Mouse (Mus musculus) liver, embryonic 15.5 days (tissue): Measurements from ENCODE around the gene Hoxb1. TPM values are rescaled to one million over a fixed set of nuclear protein-coding genes. Genes with fewer than 3 reads are reported as not detected.

ENCODE experiments used
- ATAC-seq: fragments of 200-750 bp; cut with Nextera tagmentation; 2 replicates; pipeline ENCODE4 v1.8.0; 2017; ENCODE audit warnings: moderate number of reproducible peaks, mild to moderate bottlenecking, moderate library complexity; ENCODE audit not compliant: insufficient read depth
- H3K27ac ChIP-seq: fragments of 300-500 bp; sonication (generic); replicated peaks from 2 replicates; pipeline ENCODE4 v1.5.1; 2015; ENCODE audit warnings: mild to moderate bottlenecking, inconsistent platforms
- H3K27me3 ChIP-seq: fragments of 300-500 bp; sonication (generic); 2 replicates; pipeline ENCODE4 v1.6.1; 2015; ENCODE audit warnings: mild to moderate bottlenecking, inconsistent platforms
- H3K36me3 ChIP-seq: fragments of 300-500 bp; sonication (generic); replicated peaks from 2 replicates; pipeline ENCODE4 v1.6.1; 2015; ENCODE audit warnings: moderate library complexity, mild to moderate bottlenecking, inconsistent platforms
- H3K4me1 ChIP-seq: fragments of 300-500 bp; sonication (generic); replicated peaks from 2 replicates; pipeline ENCODE4 v1.6.1; 2015; ENCODE audit warnings: inconsistent platforms
- H3K4me2 ChIP-seq: fragments of 300-500 bp; sonication (generic); 2 replicates; pipeline ENCODE4 v1.6.1; 2015; ENCODE audit warnings: moderate library complexity, mild to moderate bottlenecking, inconsistent platforms
- H3K4me3 ChIP-seq: fragments of 300-500 bp; sonication (generic); replicated peaks from 2 replicates; pipeline ENCODE4 v1.5.1; 2015; ENCODE audit warnings: mild to moderate bottlenecking, inconsistent platforms
- H3K9ac ChIP-seq: fragments of 300-500 bp; sonication (generic); 2 replicates; pipeline ENCODE4 v1.6.1; 2015; ENCODE audit warnings: moderate library complexity, mild to moderate bottlenecking, inconsistent platforms
- H3K9me3 ChIP-seq: fragments of 300-500 bp; sonication (generic); replicated peaks from 2 replicates; pipeline ENCODE4 v1.6.1; 2016; ENCODE audit warnings: inconsistent platforms
- WGBS: fragments of 180-500 bp; shearing (Covaris S2); methylation state at CpG from one replicate; pipeline ENCODE4 v1.1.7; 2015; ENCODE audit warnings: mixed read lengths; ENCODE audit not compliant: insufficient replicate concordance; 5-methylcytosine and 5-hydroxymethylcytosine counted together
- polyA plus RNA-seq: library from polyadenylated mRNA; unstranded; fragments of >200 nt; fragmentation: Nextera tagmentation; extraction: Ambion mirVana; gene quantifications from 2 replicates; pipeline ENCODE4 v1.2.1, GENCODE M21; 2015

Gene Hoxb1
- polyA plus RNA-seq, 1 experiment from 2014 or later = not detected

DNA sequence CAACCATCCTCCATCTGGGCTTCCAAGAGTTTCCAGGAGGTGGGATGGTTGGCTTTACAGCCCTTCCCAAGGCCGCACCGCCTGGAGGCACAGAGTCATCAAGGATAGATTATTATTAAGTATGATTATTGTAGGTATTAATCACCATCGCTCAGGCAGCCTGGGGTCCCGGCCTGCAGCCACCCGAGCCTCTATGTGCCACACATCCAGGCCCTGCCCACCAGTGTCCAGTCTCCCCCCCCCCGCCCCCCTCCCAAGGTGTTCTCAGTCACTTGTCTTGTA is 20.7 kb upstream of the Hoxb1 start:
- no peak overlapping the region for H3K4me3 ChIP-seq
- no peaks in the 10 kb centered on the region for H3K36me3 ChIP-seq
- H3K4me1 ChIP-seq = 0 out of 2 replicates have a peak, but pooled peaks cover 5% of the 10 kb centered on the region
- H3K9me3 ChIP-seq = no peaks in the 10 kb centered on the region
- ATAC-seq = no peak
- WGBS = 60% methylated on average over 6 of the region's 6 CpGs
- no peak overlapping the region for H3K4me2 ChIP-seq
- H3K27ac ChIP-seq = no peak overlapping the region
- peaks cover 97% of the 10 kb centered on the region for H3K27me3 ChIP-seq
- H3K9ac ChIP-seq = no peak overlapping the region

DNA sequence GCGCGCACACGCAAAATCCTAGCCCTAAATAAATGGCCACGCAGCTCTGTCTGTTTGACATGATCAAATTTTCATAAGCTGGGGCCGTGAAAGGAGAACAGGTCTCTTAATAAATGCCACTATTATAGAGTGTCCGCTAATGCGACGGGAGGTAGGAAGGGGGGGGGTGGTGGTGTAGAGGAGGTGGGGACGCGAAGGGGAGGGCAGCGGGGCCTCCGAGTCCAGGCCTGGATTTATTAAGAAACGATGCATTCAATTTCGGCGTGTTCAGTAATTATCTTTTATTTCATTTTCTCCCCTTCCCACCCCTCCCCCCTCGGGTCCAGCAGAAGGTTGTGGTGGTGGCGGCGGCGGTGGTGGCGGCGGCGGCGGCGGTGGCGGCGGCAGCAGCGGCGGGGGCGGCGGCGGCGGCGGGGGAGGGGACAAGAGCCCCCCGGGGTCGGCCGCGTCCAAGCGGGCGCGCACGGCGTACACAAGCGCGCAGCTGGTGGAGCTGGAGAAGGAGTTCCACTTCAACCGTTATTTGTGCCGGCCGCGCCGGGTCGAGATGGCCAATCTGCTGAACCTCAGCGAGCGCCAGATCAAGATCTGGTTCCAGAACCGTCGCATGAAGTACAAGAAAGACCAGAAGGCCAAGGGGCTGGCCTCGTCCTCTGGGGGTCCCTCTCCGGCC is 20.2 kb upstream of the Hoxb1 start:
- Histone ChIP-seq H3K27me3 (peaks cover 97% of the 10 kb centered on the region), H3K4me2 (peak overlapping the region; percentile 41), H3K4me1 (0 out of 2 replicates have a peak, but pooled peaks cover 5% of the 10 kb centered on the region), H3K9ac (no peak overlapping the region), H3K27ac (no peak overlapping the region), H3K9me3 (no peaks in the 10 kb centered on the region), H3K4me3 (peak overlapping the region; percentile 14; the same call in 1 of the 2 replicates), H3K36me3 (no peaks in the 10 kb centered on the region)
- WGBS = 8% methylated on average over 48 of the region's 56 CpGs
- no peak for ATAC-seq

DNA sequence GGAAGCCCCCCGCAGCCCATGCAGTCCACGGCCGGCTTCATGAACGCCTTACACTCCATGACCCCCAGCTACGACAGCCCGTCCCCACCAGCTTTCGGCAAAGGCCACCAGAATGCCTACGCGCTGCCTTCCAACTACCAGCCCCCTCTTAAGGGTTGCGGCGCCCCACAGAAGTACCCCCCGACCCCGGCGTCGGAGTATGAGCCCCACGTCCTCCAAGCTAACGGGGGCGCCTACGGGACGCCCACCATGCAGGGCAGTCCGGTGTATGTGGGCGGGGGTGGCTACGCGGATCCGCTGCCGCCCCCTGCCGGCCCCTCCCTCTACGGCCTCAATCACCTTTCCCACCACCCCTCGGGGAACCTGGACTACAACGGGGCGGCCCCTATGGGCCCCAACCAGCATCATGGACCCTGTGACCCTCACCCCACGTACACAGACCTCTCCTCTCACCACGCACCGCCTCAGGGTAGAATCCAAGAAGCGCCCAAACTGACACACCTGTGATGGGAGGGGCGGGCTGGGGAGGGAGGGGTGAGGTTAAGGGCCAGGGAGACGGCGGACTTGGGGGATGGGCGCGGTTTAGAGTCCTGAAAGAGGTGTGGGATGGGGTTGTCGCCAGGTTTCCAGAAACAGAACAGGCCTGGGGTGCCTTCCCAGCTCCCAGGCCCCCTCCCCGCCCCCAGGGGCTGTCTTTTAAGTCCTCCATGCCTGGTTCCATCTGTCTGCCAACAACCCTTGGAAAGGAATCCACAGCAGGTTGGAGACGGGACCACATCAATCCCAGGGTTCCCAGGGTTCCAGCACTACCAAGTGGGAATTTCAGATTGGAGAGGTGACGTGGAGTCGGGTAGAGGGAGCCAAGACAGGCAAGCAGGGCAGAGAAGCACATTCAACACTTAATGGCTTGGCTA is 19.4 kb upstream of the Hoxb1 start:
- H3K4me1 ChIP-seq = 0 out of 2 replicates have a peak, but pooled peaks cover 5% of the 10 kb centered on the region
- no peaks in the 10 kb centered on the region for H3K36me3 ChIP-seq
- no peak overlapping the region for H3K27ac ChIP-seq
- no peak overlapping the region for H3K9ac ChIP-seq
- no peak for ATAC-seq
- H3K4me2 ChIP-seq = peak overlapping the region; percentile 41; the same call in 1 of the 2 replicates
- no peaks in the 10 kb centered on the region for H3K9me3 ChIP-seq
- no peak overlapping the region for H3K4me3 ChIP-seq
- WGBS = 15% methylated on average over 45 of the region's 45 CpGs
- peaks cover 97% of the 10 kb centered on the region for H3K27me3 ChIP-seq

DNA sequence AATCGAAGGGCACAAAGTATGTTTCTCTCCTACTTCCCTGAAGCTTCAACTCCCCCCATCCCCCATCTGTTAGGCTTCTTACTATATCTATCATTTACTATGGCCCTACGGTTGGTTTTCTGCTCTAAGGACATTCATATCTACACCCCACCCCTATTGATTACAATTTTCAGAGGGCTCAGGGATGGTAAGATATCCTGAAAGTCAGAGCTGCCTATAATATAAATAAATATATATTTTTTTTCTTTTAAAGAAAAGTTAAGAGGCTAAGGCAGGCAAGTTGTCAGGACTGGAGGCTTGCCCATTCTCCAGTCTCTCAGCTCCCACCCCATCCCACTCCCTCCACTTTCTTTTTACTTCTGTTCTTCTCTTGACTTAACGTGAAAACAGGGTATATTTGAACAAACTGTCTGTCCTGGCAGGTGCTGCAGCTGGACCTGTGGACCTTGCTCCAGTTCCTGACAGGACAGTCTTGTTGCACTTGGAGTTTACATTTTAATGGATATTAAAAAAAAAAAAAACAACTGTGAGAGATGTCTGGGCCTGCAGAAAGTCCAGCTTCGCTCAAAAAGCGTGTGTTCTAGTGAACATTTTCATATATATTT is 18.5 kb upstream of the Hoxb1 start:
- 47% methylated on average over 5 of the region's 5 CpGs for WGBS
- no peak overlapping the region for H3K27ac ChIP-seq
- H3K9ac ChIP-seq = no peak overlapping the region
- no peaks in the 10 kb centered on the region for H3K9me3 ChIP-seq
- 0 out of 2 replicates have a peak, but pooled peaks cover 5% of the 10 kb centered on the region for H3K4me1 ChIP-seq
- ATAC-seq = no peak
- no peak overlapping the region for H3K4me2 ChIP-seq
- H3K4me3 ChIP-seq = no peak overlapping the region
- no peaks in the 10 kb centered on the region for H3K36me3 ChIP-seq
- peaks cover 97% of the 10 kb centered on the region for H3K27me3 ChIP-seq

DNA sequence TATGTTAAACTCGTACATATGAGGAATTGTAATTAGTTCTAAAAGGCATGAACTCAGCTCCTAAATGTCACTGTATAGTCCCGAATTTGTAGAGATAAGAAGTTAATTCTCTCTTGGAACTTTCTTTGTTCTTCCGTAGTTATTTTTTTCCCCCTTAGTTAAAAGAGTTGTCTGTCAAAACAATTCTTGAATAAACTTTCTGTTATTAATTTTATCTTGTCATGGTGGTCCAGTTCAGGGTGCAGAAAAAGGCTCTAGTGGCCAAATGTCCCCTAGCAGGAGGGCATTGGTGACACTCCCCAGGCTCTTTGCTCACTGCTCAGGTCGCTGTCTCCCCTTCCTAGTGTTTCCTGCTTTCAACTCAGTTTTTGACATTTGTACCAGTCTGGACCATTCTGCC is 17.8 kb upstream of the Hoxb1 start:
- Histone ChIP-seq H3K4me2 (no peak overlapping the region), H3K9me3 (no peaks in the 10 kb centered on the region), H3K4me3 (no peak overlapping the region), H3K27me3 (peaks cover 97% of the 10 kb centered on the region), H3K4me1 (0 out of 2 replicates have a peak, but pooled peaks cover 5% of the 10 kb centered on the region), H3K9ac (no peak overlapping the region), H3K36me3 (no peaks in the 10 kb centered on the region), H3K27ac (no peak overlapping the region)
- no peak for ATAC-seq
- 29% methylated on average over 4 of the region's 4 CpGs for WGBS

DNA sequence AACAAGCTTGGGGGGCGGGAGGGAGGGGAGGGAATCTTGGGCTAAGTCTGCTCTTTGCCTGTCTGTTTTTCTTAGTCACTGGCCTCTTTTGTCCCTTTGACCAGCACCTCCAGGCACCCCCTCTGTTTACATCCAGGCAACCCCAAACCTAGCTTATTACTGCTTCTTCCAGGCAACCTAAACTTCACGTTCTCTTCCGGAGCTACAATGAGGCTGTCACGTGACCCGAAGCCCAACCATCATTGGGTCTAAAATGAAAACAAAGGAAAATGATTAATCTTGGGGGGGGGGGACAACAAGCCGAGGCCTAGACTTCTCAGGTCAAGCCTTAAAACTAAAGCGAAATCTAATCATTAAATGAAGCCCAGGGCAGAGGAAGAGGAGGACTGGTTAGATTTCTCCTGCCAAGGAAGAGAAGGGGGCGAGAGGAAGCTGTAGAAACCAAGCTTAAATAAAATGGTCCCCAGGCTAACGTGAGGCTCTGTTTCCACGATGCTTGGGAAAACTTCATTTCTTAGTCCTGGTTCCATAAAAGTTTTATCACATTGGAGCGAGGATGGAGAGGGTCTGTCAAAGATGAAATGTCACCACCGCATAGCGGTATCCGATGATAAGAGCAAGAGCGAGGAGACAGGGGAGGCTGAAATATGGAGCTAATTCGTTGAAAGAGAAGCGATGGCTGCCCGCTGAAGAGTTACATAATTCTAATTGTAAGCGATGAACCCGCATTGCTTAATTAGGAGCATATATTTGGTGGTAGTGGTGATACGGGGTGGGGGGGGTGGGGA is 17.2 kb upstream of the Hoxb1 start:
- H3K4me1 ChIP-seq = 0 out of 2 replicates have a peak, but pooled peaks cover 5% of the 10 kb centered on the region
- H3K9ac ChIP-seq = no peak overlapping the region
- no peak overlapping the region for H3K4me3 ChIP-seq
- H3K27ac ChIP-seq = no peak overlapping the region
- H3K4me2 ChIP-seq = no peak overlapping the region
- H3K27me3 ChIP-seq = peaks cover 97% of the 10 kb centered on the region
- H3K9me3 ChIP-seq = no peaks in the 10 kb centered on the region
- no peaks in the 10 kb centered on the region for H3K36me3 ChIP-seq
- no peak for ATAC-seq
- WGBS = 23% methylated on average over 21 of the region's 21 CpGs

DNA sequence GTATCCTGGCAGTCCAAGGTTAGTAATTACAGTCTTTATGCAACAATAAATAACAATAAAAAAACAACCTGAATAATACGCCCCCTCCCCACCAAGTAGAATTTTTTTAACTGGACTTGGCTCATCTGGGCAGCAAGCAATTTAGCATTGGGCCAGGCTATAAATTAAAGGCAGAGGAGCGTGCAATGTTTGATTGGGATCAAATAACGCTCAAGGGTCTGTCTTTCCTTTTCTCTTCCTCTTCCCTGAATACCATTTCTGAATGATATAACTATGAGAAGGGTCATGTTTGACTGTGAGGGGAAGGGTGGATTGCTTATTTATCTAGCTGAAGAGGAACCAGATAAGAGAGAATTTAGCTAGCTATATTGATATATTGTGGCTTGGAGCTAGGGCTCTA is 16.6 kb upstream of the Hoxb1 start:
- ATAC-seq = no peak
- Histone ChIP-seq H3K27ac (no peak overlapping the region), H3K4me2 (no peak overlapping the region), H3K9me3 (no peaks in the 10 kb centered on the region), H3K36me3 (no peaks in the 10 kb centered on the region), H3K4me1 (0 out of 2 replicates have a peak, but pooled peaks cover 5% of the 10 kb centered on the region), H3K9ac (no peak overlapping the region), H3K27me3 (peaks cover 97% of the 10 kb centered on the region), H3K4me3 (no peak overlapping the region)
- WGBS = 43% methylated on average over 3 of the region's 3 CpGs

DNA sequence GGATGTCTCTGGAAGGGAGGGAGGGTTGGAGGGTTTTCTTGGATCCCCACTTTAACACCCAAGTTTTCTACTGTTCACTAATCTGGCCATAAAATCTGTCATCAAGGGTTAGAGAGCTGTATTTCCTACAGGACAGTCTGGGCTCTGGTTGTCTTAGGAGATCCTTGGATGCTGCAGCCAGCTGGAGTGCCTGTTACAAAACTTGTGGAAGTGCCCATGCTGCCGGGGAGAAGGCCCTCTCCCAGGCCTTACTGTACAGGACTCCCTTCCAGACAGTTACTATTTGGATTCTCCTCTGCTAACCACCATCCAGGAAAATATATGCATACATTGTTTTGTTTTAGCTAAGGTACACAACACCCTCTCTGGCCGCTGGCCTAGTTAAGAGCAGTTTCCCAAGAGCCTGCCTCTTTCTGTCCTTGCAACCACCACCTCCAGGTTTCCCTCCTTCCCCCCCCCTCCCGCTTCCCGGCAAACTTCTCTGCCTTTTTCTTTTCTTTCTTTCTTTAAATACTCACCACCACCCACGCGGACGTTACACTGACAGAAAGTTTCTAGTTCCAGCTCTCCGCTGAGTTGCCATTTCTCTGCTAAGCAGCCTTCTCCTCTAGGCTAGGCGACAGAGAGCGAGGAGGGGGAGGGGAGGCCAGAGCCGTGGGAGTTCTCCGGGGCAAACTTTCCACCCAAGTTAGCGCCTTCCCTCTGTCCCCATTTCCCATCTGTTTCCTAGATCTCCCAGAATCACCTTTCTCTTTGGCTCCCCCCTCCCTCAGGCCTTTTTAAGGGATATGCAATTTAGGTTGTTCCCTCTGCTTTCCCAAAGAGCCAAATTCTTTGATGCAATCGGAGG is 15.8 kb upstream of the Hoxb1 start:
- WGBS = 43% methylated on average over 14 of the region's 14 CpGs
- Histone ChIP-seq H3K4me1 (0 out of 2 replicates have a peak, but pooled peaks cover 5% of the 10 kb centered on the region), H3K27me3 (peaks cover 97% of the 10 kb centered on the region), H3K27ac (no peak overlapping the region), H3K4me2 (no peak overlapping the region), H3K9me3 (no peaks in the 10 kb centered on the region), H3K4me3 (no peak overlapping the region), H3K9ac (no peak overlapping the region), H3K36me3 (no peaks in the 10 kb centered on the region)
- ATAC-seq = no peak

DNA sequence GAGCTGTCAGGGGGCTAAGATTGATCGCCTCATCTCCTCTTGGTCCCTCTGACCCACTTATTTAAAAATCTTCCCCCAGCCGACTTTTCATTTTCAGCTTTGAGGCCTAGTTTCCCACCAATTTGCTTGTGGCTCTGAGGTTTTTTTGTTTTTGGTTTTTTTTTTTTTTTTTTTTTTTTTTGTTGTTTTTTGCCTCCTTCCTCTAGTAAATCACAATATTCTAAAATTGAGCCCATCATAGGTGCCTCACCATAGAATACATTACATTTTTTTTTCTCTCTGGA is 15.3 kb upstream of the Hoxb1 start, which contains the start of gene Hoxb2:
Gene Hoxb2 (plus strand): TSS at position 185 of the 284 bp plus-strand sequence.
- no peak within 1 kb of the TSS for H3K4me3 ChIP-seq
- no peak within 1 kb of the TSS for H3K27ac ChIP-seq
- peaks cover 97% of the 10 kb centered on the region for H3K27me3 ChIP-seq
- 27% methylated on average over 2 of the region's 2 CpGs for WGBS
- H3K9ac ChIP-seq = no peak within 1 kb of the TSS
- no peak within 1 kb of the TSS for H3K4me2 ChIP-seq
- 0 out of 2 replicates have a peak, but pooled peaks cover 5% of the 10 kb centered on the region for H3K4me1 ChIP-seq
- no peak for ATAC-seq
- H3K36me3 ChIP-seq = no peaks in the 10 kb centered on the region
- H3K9me3 ChIP-seq = no peaks in the 10 kb centered on the region

DNA sequence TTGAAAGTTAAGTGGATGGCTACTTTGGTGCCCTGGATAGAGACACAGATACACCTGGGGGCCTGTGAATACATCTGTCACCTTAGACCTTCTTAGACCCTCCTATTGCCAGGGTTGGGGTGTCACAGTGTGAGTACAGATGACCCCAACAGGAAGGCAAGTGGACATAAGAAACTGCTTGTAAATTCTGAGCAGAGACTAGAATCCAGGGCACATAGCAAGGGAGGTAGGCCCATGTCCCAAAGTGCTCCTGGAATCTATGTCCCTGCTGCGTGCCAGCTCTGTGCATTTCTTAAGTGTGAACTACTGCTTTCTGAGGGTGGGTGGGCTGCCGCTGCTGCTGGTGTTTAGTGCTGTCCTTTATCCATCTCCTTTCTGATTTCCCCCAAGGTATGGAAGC is 14.8 kb upstream of the Hoxb1 start:
- Histone ChIP-seq H3K9me3 (no peaks in the 10 kb centered on the region), H3K9ac (no peak overlapping the region), H3K36me3 (no peaks in the 10 kb centered on the region), H3K27me3 (peaks cover 95% of the 10 kb centered on the region), H3K27ac (no peak overlapping the region), H3K4me2 (no peak overlapping the region), H3K4me3 (no peak overlapping the region), H3K4me1 (0 out of 2 replicates have a peak, but pooled peaks cover 3% of the 10 kb centered on the region)
- 65% methylated on average over 2 of the region's 2 CpGs for WGBS
- no peak for ATAC-seq
